Mouse (Mus musculus) ES-Bruce4 (cell line): ENCODE measurements around the gene Agbl4. TPM values are rescaled to one million over a fixed set of nuclear protein-coding genes. Genes with fewer than 3 reads are reported as not detected.

Source experiments
- H3K27ac ChIP-seq: 2 replicates; pipeline ENCODE4 v1.5.1; 2012; ENCODE audit warnings: low read length, inconsistent platforms; ENCODE audit not compliant: insufficient read depth
- H3K27me3 ChIP-seq: 2 replicates; pipeline ENCODE4 v1.6.1; 2012; ENCODE audit warnings: mild to moderate bottlenecking, low read length, inconsistent platforms; ENCODE audit not compliant: control insufficient read depth, poor library complexity, insufficient read depth, severe bottlenecking
- H3K36me3 ChIP-seq: 2 replicates; pipeline ENCODE4 v1.6.1; 2012; ENCODE audit warnings: inconsistent platforms, mild to moderate bottlenecking, low read length, moderate library complexity; ENCODE audit not compliant: control insufficient read depth, poor library complexity, insufficient read depth, severe bottlenecking
- H3K4me1 ChIP-seq: one replicate; pipeline ENCODE4 v1.8.1; 2011; ENCODE audit warnings: low read length; ENCODE audit not compliant: control insufficient read depth, insufficient read depth
- H3K4me3 ChIP-seq: 2 replicates; pipeline ENCODE4 v1.5.1; 2011; ENCODE audit warnings: low read depth, mild to moderate bottlenecking, low read length
- H3K9ac ChIP-seq: 2 replicates; pipeline ENCODE4 v1.6.1; 2012; ENCODE audit warnings: low read depth, mild to moderate bottlenecking, inconsistent platforms; ENCODE audit not compliant: poor library complexity, severe bottlenecking
- H3K9me3 ChIP-seq: replicated peaks from 2 replicates; pipeline ENCODE4 v1.6.1; 2012; ENCODE audit warnings: mild to moderate bottlenecking, low read length, inconsistent platforms; ENCODE audit not compliant: control insufficient read depth, poor library complexity, insufficient read depth, severe bottlenecking
- CTCF ChIP-seq: IDR thresholded peaks from one replicate; pipeline ENCODE4 v1.8.1; 2011; ENCODE audit warnings: low read depth, low read length
- EP300 ChIP-seq: IDR thresholded peaks from 2 replicates; pipeline ENCODE4 v1.6.1; 2011; ENCODE audit warnings: low read depth, low read length; ENCODE audit not compliant: insufficient read depth
- POLR2A ChIP-seq: IDR thresholded peaks from one replicate; pipeline ENCODE4 v1.8.1; 2011; ENCODE audit warnings: low read length; ENCODE audit not compliant: insufficient read depth
- polyA plus RNA-seq: library from polyadenylated mRNA; stranded (reverse); fragments of >200 nt; gene quantifications from 2 replicates; pipeline ENCODE4 v1.2.4, GENCODE M21; 2011; ENCODE audit warnings: low read depth; ENCODE audit not compliant: missing spikeins, insufficient read depth, insufficient read length

The Agbl4 gene
- polyA plus RNA-seq, 1 experiment = not detected

DNA sequence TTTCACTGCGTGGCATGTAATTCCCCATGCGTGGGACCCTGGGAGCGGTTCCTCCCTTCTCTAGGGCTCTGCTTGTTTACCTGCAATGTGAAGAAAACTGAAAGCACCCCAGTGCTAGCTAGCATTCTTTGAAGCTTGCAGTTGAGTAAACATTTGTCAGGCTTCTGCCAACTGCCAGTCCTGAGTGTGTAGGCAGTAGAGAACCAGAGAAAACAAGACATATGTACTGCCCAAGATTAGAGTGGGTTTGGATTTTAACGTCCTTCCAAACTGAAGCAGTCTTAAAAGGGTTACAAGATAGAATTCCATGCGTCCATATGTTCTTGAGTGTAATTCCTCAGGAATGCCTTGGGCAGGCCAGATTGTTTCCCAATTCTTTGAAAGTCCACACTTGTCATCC lies 1035.0 kb downstream of the Agbl4 start:
- Histone ChIP-seq H3K4me1 (no peaks in the 10 kb centered on the region), H3K9ac (no peak overlapping the region), H3K27me3 (no peaks in the 10 kb centered on the region), H3K4me3 (no peak overlapping the region), H3K36me3 (no peaks in the 10 kb centered on the region), H3K9me3 (no peaks in the 10 kb centered on the region), H3K27ac (no peak overlapping the region)
- no peak for TF ChIP-seq CTCF
- no peak for TF ChIP-seq POLR2A
- TF ChIP-seq EP300 = no peak

GRCm38 (mm10) chr4:111441709-111442108 lies 1044.2 kb downstream of the Agbl4 start:
- H3K4me1 ChIP-seq = no peaks in the 10 kb centered on the region
- no peak overlapping the region for H3K9ac ChIP-seq
- no peaks in the 10 kb centered on the region for H3K36me3 ChIP-seq
- H3K27ac ChIP-seq = no peak overlapping the region
- H3K9me3 ChIP-seq = no peaks in the 10 kb centered on the region
- H3K4me3 ChIP-seq = no peak overlapping the region
- H3K27me3 ChIP-seq = no peaks in the 10 kb centered on the region
- TF ChIP-seq POLR2A (no peak), EP300 (no peak), CTCF (no peak)

DNA sequence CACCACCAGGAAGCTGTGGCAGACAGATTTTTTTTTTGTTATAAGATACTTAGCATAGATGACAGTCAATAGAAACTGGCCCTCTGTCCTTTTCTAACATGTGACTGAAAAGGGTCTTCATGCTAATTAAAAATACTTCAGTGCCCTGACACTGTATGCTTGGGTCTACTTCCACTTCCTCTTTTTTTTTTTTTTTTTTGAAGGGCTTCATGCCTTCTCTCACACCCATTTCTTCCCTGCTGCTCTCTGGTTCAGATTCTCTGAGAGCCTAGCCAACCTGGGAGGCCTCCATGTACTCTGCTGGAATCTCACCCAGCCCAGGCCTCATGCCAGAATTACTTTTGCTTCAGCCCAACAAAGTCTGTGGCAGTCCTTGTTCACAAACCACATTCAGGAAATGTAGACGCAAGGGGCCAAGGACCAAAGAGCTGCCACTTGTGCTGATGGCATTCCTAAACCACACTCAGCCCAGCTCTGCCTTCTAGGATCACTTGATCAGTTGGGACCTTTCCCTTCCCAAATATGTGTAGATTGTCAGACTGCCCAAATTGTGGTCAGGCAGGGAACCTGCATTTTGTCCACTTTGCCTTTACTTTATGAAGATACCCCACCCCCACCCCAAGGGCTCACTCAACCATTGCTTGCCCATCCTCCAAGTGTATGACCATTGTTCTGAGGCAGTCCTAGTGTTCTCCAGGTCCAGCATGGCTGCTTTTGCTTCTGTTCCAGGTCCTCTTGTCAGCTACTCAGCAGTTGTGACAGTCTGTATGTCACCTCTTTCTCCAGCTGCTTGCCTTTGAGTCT lies 1045.2 kb downstream of the Agbl4 start:
- Histone ChIP-seq H3K36me3 (no peaks in the 10 kb centered on the region), H3K27me3 (no peaks in the 10 kb centered on the region), H3K4me1 (no peaks in the 10 kb centered on the region), H3K9me3 (no peaks in the 10 kb centered on the region), H3K9ac (no peak overlapping the region), H3K27ac (no peak overlapping the region), H3K4me3 (no peak overlapping the region)
- no peak for TF ChIP-seq EP300
- no peak for TF ChIP-seq CTCF
- no peak for TF ChIP-seq POLR2A

GRCm38 (mm10) chr4:111443906-111444615 lies 1046.6 kb downstream of the Agbl4 start:
- H3K4me3 ChIP-seq = no peak overlapping the region
- no peak overlapping the region for H3K9ac ChIP-seq
- H3K36me3 ChIP-seq = no peaks in the 10 kb centered on the region
- no peaks in the 10 kb centered on the region for H3K9me3 ChIP-seq
- no peaks in the 10 kb centered on the region for H3K27me3 ChIP-seq
- no peak for TF ChIP-seq CTCF
- no peak for TF ChIP-seq POLR2A
- no peaks in the 10 kb centered on the region for H3K4me1 ChIP-seq
- no peak overlapping the region for H3K27ac ChIP-seq

DNA sequence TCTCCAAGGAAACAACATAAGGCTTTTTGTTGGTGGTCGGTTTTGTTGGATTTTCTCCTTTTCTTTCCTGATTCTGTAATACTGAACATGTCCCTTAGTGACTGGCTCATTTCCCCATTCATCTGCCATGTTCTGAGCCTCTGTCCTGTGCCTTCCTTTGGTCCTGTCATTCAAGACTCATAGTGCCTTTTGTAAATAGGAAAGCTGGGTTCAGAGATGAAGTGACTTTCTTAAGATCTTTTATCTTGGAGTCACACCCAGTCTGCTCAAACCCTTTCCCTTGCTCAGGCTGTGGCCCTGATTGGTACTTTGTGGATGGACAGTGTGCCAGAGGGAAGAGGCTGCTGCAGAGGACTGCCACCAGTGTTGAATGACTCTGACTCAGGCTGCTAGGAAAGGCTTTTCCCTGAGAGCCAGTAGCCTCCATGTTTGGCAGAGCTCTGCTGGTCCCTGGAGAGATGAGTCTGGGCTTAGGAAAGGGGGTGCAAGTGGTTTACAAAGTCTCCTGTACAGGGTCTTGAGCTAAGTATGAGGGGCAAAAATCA lies 1047.2 kb downstream of the Agbl4 start:
- Histone ChIP-seq H3K27ac (no peak overlapping the region), H3K9ac (no peak overlapping the region), H3K4me3 (no peak overlapping the region), H3K9me3 (no peaks in the 10 kb centered on the region), H3K36me3 (no peaks in the 10 kb centered on the region), H3K4me1 (no peaks in the 10 kb centered on the region), H3K27me3 (no peaks in the 10 kb centered on the region)
- TF ChIP-seq POLR2A = no peak
- no peak for TF ChIP-seq CTCF
- no peak for TF ChIP-seq EP300

- no peak overlapping the region for H3K4me3 ChIP-seq
- H3K36me3 ChIP-seq = no peaks in the 10 kb centered on the region
- TF ChIP-seq CTCF (no peak), POLR2A (no peak), EP300 (no peak)
- no peaks in the 10 kb centered on the region for H3K9me3 ChIP-seq
- no peak overlapping the region for H3K27ac ChIP-seq
- no peaks in the 10 kb centered on the region for H3K27me3 ChIP-seq
- no peak overlapping the region for H3K9ac ChIP-seq
- H3K4me1 ChIP-seq = no peaks in the 10 kb centered on the region
Measured at GRCm38 (mm10) chr4:111447918-111448317, 1050.5 kb downstream of the Agbl4 start.
